Mouse (Mus musculus) testis, postnatal 14 days (tissue): ENCODE measurements around the gene Abcg5.

Source experiments
- DNase-seq: peaks from one replicate; pipeline ENCODE4 v3.0.0; 2021; ENCODE audit warnings: low spot score

Gene Abcg5

DNA sequence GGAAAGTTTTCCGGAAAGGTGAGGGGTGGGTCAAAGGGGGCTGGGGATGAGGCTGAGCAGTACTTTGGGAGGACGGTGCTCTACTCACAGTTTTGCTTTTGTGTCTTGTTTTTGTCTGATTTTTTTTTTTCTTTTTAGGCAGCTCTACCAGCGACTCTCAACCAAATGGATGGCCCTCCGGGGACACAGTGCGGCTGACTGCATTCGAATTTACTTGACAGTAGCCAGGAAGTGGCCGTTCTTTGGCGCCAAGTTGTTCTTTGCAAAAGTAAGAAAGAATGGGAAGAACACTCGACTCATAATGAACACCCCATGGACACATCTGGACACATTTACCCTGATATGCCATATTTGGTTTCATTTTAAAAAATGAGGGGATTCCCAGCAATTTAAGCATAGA lies 71.3 kb downstream of the Abcg5 start:
- DNase-seq = peak; percentile 33

DNA sequence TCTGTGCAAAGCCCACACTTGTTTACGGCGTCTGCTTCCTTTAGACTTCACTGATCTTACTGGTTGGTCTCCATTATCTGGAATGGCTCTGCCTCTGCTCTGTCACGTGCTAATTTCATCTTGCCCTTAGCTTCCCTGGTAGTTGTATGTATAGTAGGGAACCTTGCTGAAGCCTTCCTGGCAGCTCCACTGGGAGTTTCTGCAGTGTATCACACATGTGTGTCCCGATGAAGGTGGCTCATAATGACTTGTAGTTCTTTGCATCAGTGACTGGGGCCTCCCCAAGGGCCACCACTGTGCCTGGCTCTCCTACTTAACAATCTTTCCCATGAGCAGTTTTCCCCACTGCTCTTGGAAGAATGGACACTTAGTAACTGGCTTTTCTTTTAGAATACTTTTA lies 74.2 kb downstream of the Abcg5 start:
- DNase-seq = no peak
